Mouse (Mus musculus): Measurements from ENCODE around the gene Scn11a. TPM values are rescaled to one million over a fixed set of nuclear protein-coding genes. Genes with fewer than 3 reads are reported as not detected.

The Scn11a gene
- total and polyA plus RNA-seq, 2 experiments from 2014 or later, result 0.35 to 0.60 TPM

- H3K9ac ChIP-seq (replicated peaks; ENCODE audit: low read length, poor library complexity, severe bottlenecking), result no peak overlapping the region
- no peaks in the 10 kb centered on the region for H3K36me3 ChIP-seq (ENCODE audit: insufficient read depth, low read length)
- TF ChIP-seq CTCF (IDR thresholded peaks at IDR 0.05), result peak; percentile 90
- H3K9me3 ChIP-seq (ENCODE audit: low read length), result 0 out of 2 replicates have a peak, but pooled peaks cover 6% of the 10 kb centered on the region
- ATAC-seq (ENCODE audit: low FRiP score) (no peak; the same call in 1 of the 2 replicates), DNase-seq (ENCODE audit: low spot score) (peak; percentile 84)
- H3K4me2 ChIP-seq (ENCODE audit: low read depth, low read length, poor library complexity, severe bottlenecking), result no peak overlapping the region
- no peak overlapping the region for H3K27ac ChIP-seq (ENCODE audit: low read depth, low read length)
- H3K27me3 ChIP-seq (ENCODE audit: insufficient read depth, low read length), result no peaks in the 10 kb centered on the region
- 10% methylated on average over 5 of the region's 5 CpGs for WGBS
- H3K4me3 ChIP-seq (ENCODE audit: low read depth, low read length), result no peak overlapping the region
- no peaks in the 10 kb centered on the region for H3K4me1 ChIP-seq (ENCODE audit: insufficient read depth, low read length)
Measured at GRCm38 (mm10) chr9:119751507-119751906, 73.7 kb downstream of the Scn11a start.

GRCm38 (mm10) chr9:119749112-119749511, 76.1 kb downstream of the Scn11a start:
- DNase-seq (ENCODE audit: low spot score) (no peak), ATAC-seq (ENCODE audit: low FRiP score) (no peak)
- Histone ChIP-seq H3K9me3 (ENCODE audit: low read length) (0 out of 2 replicates have a peak, but pooled peaks cover 6% of the 10 kb centered on the region), H3K27me3 (ENCODE audit: insufficient read depth, low read length) (no peaks in the 10 kb centered on the region), H3K4me1 (ENCODE audit: insufficient read depth, low read length) (no peaks in the 10 kb centered on the region), H3K4me2 (ENCODE audit: low read depth, low read length, poor library complexity, severe bottlenecking) (no peak overlapping the region), H3K36me3 (ENCODE audit: insufficient read depth, low read length) (no peaks in the 10 kb centered on the region), H3K4me3 (ENCODE audit: low read depth, low read length) (no peak overlapping the region), H3K27ac (ENCODE audit: low read depth, low read length) (no peak overlapping the region), H3K9ac (replicated peaks; ENCODE audit: low read length, poor library complexity, severe bottlenecking) (no peak overlapping the region)
- WGBS, result 81% methylated on average over 9 of the region's 9 CpGs
- no peak for TF ChIP-seq CTCF (IDR thresholded peaks at IDR 0.05)

- Histone ChIP-seq H3K9me3 (ENCODE audit: low read length) (0 out of 2 replicates have a peak, but pooled peaks cover 6% of the 10 kb centered on the region), H3K9ac (replicated peaks; ENCODE audit: low read length, poor library complexity, severe bottlenecking) (no peak overlapping the region), H3K4me1 (ENCODE audit: insufficient read depth, low read length) (no peaks in the 10 kb centered on the region), H3K4me3 (ENCODE audit: low read depth, low read length) (no peak overlapping the region), H3K27me3 (ENCODE audit: insufficient read depth, low read length) (no peaks in the 10 kb centered on the region), H3K36me3 (ENCODE audit: insufficient read depth, low read length) (no peaks in the 10 kb centered on the region), H3K27ac (ENCODE audit: low read depth, low read length) (no peak overlapping the region), H3K4me2 (ENCODE audit: low read depth, low read length, poor library complexity, severe bottlenecking) (no peak overlapping the region)
- WGBS, result 84% methylated on average over 4 of the region's 4 CpGs
- TF ChIP-seq CTCF (IDR thresholded peaks at IDR 0.05), result no peak
- ATAC-seq (ENCODE audit: low FRiP score), result no peak
- no peak for DNase-seq (ENCODE audit: low spot score)
Measured at GRCm38 (mm10) chr9:119743900-119744299, 81.4 kb downstream of the Scn11a start.

GRCm38 (mm10) chr9:119743312-119743711, 81.9 kb downstream of the Scn11a start:
- DNase-seq (ENCODE audit: low spot score), result no peak
- no peak overlapping the region for H3K9ac ChIP-seq (replicated peaks; ENCODE audit: low read length, poor library complexity, severe bottlenecking)
- H3K4me1 ChIP-seq (ENCODE audit: insufficient read depth, low read length), result no peaks in the 10 kb centered on the region
- 83% methylated on average over 3 of the region's 3 CpGs for WGBS
- no peaks in the 10 kb centered on the region for H3K36me3 ChIP-seq (ENCODE audit: insufficient read depth, low read length)
- H3K27me3 ChIP-seq (ENCODE audit: insufficient read depth, low read length), result no peaks in the 10 kb centered on the region
- H3K4me3 ChIP-seq (ENCODE audit: low read depth, low read length), result no peak overlapping the region
- no peak for ATAC-seq (ENCODE audit: low FRiP score)
- H3K4me2 ChIP-seq (ENCODE audit: low read depth, low read length, poor library complexity, severe bottlenecking), result no peak overlapping the region
- H3K9me3 ChIP-seq (ENCODE audit: low read length), result 0 out of 2 replicates have a peak, but pooled peaks cover 6% of the 10 kb centered on the region
- TF ChIP-seq CTCF (IDR thresholded peaks at IDR 0.05), result no peak
- H3K27ac ChIP-seq (ENCODE audit: low read depth, low read length), result no peak overlapping the region

- no peak overlapping the region for H3K4me2 ChIP-seq (ENCODE audit: low read depth, low read length, poor library complexity, severe bottlenecking)
- no peaks in the 10 kb centered on the region for H3K27me3 ChIP-seq (ENCODE audit: insufficient read depth, low read length)
- ATAC-seq (ENCODE audit: low FRiP score), result no peak
- DNase-seq (ENCODE audit: low spot score), result no peak
- H3K9me3 ChIP-seq (ENCODE audit: low read length), result no peaks in the 10 kb centered on the region
- no peak overlapping the region for H3K27ac ChIP-seq (ENCODE audit: low read depth, low read length)
- H3K4me1 ChIP-seq (ENCODE audit: insufficient read depth, low read length), result no peaks in the 10 kb centered on the region
- no peak overlapping the region for H3K9ac ChIP-seq (replicated peaks; ENCODE audit: low read length, poor library complexity, severe bottlenecking)
- 49% methylated on average over 5 of the region's 5 CpGs for WGBS
- no peak overlapping the region for H3K4me3 ChIP-seq (ENCODE audit: low read depth, low read length)
- no peak for TF ChIP-seq CTCF (IDR thresholded peaks at IDR 0.05)
- H3K36me3 ChIP-seq (ENCODE audit: insufficient read depth, low read length), result no peaks in the 10 kb centered on the region
Measured at GRCm38 (mm10) chr9:119741101-119741786, 84.0 kb downstream of the Scn11a start.

- no peaks in the 10 kb centered on the region for H3K9me3 ChIP-seq (ENCODE audit: low read length)
- TF ChIP-seq CTCF (IDR thresholded peaks at IDR 0.05), result no peak
- 91% methylated on average over 11 of the region's 11 CpGs for WGBS
- no peaks in the 10 kb centered on the region for H3K27me3 ChIP-seq (ENCODE audit: insufficient read depth, low read length)
- no peaks in the 10 kb centered on the region for H3K4me1 ChIP-seq (ENCODE audit: insufficient read depth, low read length)
- H3K4me2 ChIP-seq (ENCODE audit: low read depth, low read length, poor library complexity, severe bottlenecking), result no peak overlapping the region
- no peak for ATAC-seq (ENCODE audit: low FRiP score)
- DNase-seq (ENCODE audit: low spot score), result no peak
- H3K9ac ChIP-seq (replicated peaks; ENCODE audit: low read length, poor library complexity, severe bottlenecking), result no peak overlapping the region
- no peaks in the 10 kb centered on the region for H3K36me3 ChIP-seq (ENCODE audit: insufficient read depth, low read length)
- H3K27ac ChIP-seq (ENCODE audit: low read depth, low read length), result no peak overlapping the region
- H3K4me3 ChIP-seq (ENCODE audit: low read depth, low read length), result no peak overlapping the region
Measured at GRCm38 (mm10) chr9:119728412-119729097, 96.7 kb downstream of the Scn11a start.

Measured in midbrain, postnatal 0 days (tissue).